Mouse (Mus musculus) heart, adult 2 months (tissue): ENCODE data around the gene Hexim1.

Experiments used
- CTCF ChIP-seq: fragments of 200-600 bp; IDR thresholded peaks from 2 replicates; pipeline ENCODE4 v1.8.1; 2022; ENCODE audit warnings: antibody characterized with exemption, mild to moderate bottlenecking, moderate library complexity
- EP300 ChIP-seq: fragments of 200-500 bp; IDR thresholded peaks from 2 replicates; pipeline ENCODE4 v1.6.1; 2011; ENCODE audit warnings: low read depth, low read length, control low read depth; ENCODE audit not compliant: insufficient read depth
- POLR2A ChIP-seq: fragments of 200-500 bp; IDR thresholded peaks from 2 replicates; pipeline ENCODE4 v1.6.1; 2011; ENCODE audit warnings: mild to moderate bottlenecking, low read depth, low read length, control low read depth; ENCODE audit not compliant: insufficient read depth

GRCm38 (mm10) chr11:103099352-103099940 lies 16.6 kb upstream of the Hexim1 start:
- TF ChIP-seq CTCF (no peak), POLR2A (no peak), EP300 (no peak)
